Mouse (Mus musculus): ENCODE results near the gene P2ry10. TPM values are rescaled to one million over a fixed set of nuclear protein-coding genes. Genes with fewer than 3 reads are reported as not detected.
"Not testable (repeated sequence)": the region's sequence is repeated elsewhere in the genome, so short reads cannot be mapped to it uniquely, and the experiment has no call there.

The P2ry10 gene
- not detected in 2 replicates for polyA plus RNA-seq (2014; fragmentation: Nextera tagmentation; extraction: Ambion mirVana)

GRCm38 (mm10) chrX:107088177-107088576, at the start of gene P2ry10:
Gene P2ry10, plus strand, starts transcription at chrX:107088492.
- no peak for ATAC-seq (ENCODE audit: insufficient number of reproducible peaks, insufficient read depth, low FRiP score, low read depth)
- no peaks in the 10 kb centered on the region for H3K36me3 ChIP-seq (ENCODE audit: control insufficient read depth, insufficient read depth, low read length)
- no peak within 1 kb of the TSS for H3K4me2 ChIP-seq (ENCODE audit: low read length)
- H3K27me3 ChIP-seq (ENCODE audit: control insufficient read depth, insufficient read depth, low read length): no peaks in the 10 kb centered on the region
- H3K9me3 ChIP-seq (ENCODE audit: control insufficient read depth, low read length): no peaks in the 10 kb centered on the region
- no peaks in the 10 kb centered on the region for H3K4me1 ChIP-seq (ENCODE audit: control insufficient read depth in 2 of 2, insufficient read depth in 2 of 2, low read length in 2 of 2)
- WGBS: 45% methylated on average over 4 of the region's 4 CpGs
- no peak within 1 kb of the TSS for H3K27ac ChIP-seq (replicated peaks in 1 of 2; ENCODE audit: control insufficient read depth in 1 of 2, insufficient read depth in 1 of 2, low read depth in 2 of 2, low read length in 2 of 2)
- no peak within 1 kb of the TSS for H3K9ac ChIP-seq (ENCODE audit: low read length)
- no peak within 1 kb of the TSS for H3K4me3 ChIP-seq (ENCODE audit: control insufficient read depth in 1 of 2, insufficient read depth in 1 of 2, low read depth in 1 of 2, low read length in 2 of 2)

GRCm38 (mm10) chrX:107039146-107039545, 49.1 kb upstream of the P2ry10 start:
- no peak overlapping the region for H3K27ac ChIP-seq (replicated peaks in 1 of 2; ENCODE audit: control insufficient read depth in 1 of 2, insufficient read depth in 1 of 2, low read depth in 2 of 2, low read length in 2 of 2)
- no peaks in the 10 kb centered on the region for H3K9me3 ChIP-seq (ENCODE audit: control insufficient read depth, low read length)
- no peak overlapping the region for H3K9ac ChIP-seq (ENCODE audit: low read length)
- H3K4me3 ChIP-seq (ENCODE audit: control insufficient read depth in 1 of 2, insufficient read depth in 1 of 2, low read depth in 1 of 2, low read length in 2 of 2): no peak overlapping the region
- H3K27me3 ChIP-seq (ENCODE audit: control insufficient read depth, insufficient read depth, low read length): no peaks in the 10 kb centered on the region
- no peak overlapping the region for H3K4me2 ChIP-seq (ENCODE audit: low read length)
- no peaks in the 10 kb centered on the region for H3K36me3 ChIP-seq (ENCODE audit: control insufficient read depth, insufficient read depth, low read length)
- no peaks in the 10 kb centered on the region for H3K4me1 ChIP-seq (ENCODE audit: control insufficient read depth in 2 of 2, insufficient read depth in 2 of 2, low read length in 2 of 2)
- no peak for ATAC-seq (ENCODE audit: insufficient number of reproducible peaks, insufficient read depth, low FRiP score, low read depth)

- no peak overlapping the region for H3K9ac ChIP-seq (ENCODE audit: low read length)
- 37% methylated on average over 2 of the region's 2 CpGs for WGBS
These were observed 48.7 kb upstream of the P2ry10 start for GRCm38 (mm10) chrX:107039635-107040034.

DNA sequence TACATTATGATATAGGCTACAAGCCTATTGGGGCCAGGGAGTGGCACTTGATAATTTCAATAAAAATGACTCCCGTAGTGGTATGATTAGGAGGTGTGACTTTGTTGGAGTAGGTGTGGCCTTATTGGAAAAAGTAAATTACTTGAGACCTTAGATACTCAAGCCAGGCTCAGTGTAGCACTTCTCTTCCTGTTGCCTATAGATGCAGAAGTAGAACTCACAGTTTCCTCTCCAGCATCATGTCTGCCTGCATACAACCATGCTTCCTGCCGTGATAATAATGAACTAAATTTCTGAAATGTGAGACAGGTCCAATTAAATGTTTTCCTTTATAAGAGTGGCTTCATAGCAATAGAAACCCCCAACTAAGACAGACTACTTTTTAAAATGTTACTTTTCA, 45.9 kb upstream of the P2ry10 start:
- Histone ChIP-seq H3K4me1 (ENCODE audit: control insufficient read depth in 2 of 2, insufficient read depth in 2 of 2, low read length in 2 of 2) (no peaks in the 10 kb centered on the region), H3K4me2 (ENCODE audit: low read length) (no peak overlapping the region), H3K4me3 (ENCODE audit: control insufficient read depth in 1 of 2, insufficient read depth in 1 of 2, low read depth in 1 of 2, low read length in 2 of 2) (no peak overlapping the region), H3K9ac (ENCODE audit: low read length) (no peak overlapping the region), H3K9me3 (ENCODE audit: control insufficient read depth, low read length) (no peaks in the 10 kb centered on the region), H3K27ac (replicated peaks in 1 of 2; ENCODE audit: control insufficient read depth in 1 of 2, insufficient read depth in 1 of 2, low read depth in 2 of 2, low read length in 2 of 2) (no peak overlapping the region), H3K27me3 (ENCODE audit: control insufficient read depth, insufficient read depth, low read length) (no peaks in the 10 kb centered on the region), H3K36me3 (ENCODE audit: control insufficient read depth, insufficient read depth, low read length) (no peaks in the 10 kb centered on the region)
- ATAC-seq (ENCODE audit: insufficient number of reproducible peaks, insufficient read depth, low FRiP score, low read depth): no peak
- WGBS: 79% methylated on average over 2 of the region's 2 CpGs

More at GRCm38 (mm10) chrX:107039635-107040034, 48.7 kb upstream of the P2ry10 start:
- Histone ChIP-seq H3K27me3 (ENCODE audit: control insufficient read depth, insufficient read depth, low read length) (no peaks in the 10 kb centered on the region), H3K4me2 (ENCODE audit: low read length) (no peak overlapping the region), H3K9me3 (ENCODE audit: control insufficient read depth, low read length) (no peaks in the 10 kb centered on the region), H3K4me1 (ENCODE audit: control insufficient read depth in 2 of 2, insufficient read depth in 2 of 2, low read length in 2 of 2) (no peaks in the 10 kb centered on the region), H3K4me3 (ENCODE audit: control insufficient read depth in 1 of 2, insufficient read depth in 1 of 2, low read depth in 1 of 2, low read length in 2 of 2) (no peak overlapping the region), H3K36me3 (ENCODE audit: control insufficient read depth, insufficient read depth, low read length) (no peaks in the 10 kb centered on the region), H3K27ac (replicated peaks in 1 of 2; ENCODE audit: control insufficient read depth in 1 of 2, insufficient read depth in 1 of 2, low read depth in 2 of 2, low read length in 2 of 2) (no peak overlapping the region)
- no peak for ATAC-seq (ENCODE audit: insufficient number of reproducible peaks, insufficient read depth, low FRiP score, low read depth)

DNA sequence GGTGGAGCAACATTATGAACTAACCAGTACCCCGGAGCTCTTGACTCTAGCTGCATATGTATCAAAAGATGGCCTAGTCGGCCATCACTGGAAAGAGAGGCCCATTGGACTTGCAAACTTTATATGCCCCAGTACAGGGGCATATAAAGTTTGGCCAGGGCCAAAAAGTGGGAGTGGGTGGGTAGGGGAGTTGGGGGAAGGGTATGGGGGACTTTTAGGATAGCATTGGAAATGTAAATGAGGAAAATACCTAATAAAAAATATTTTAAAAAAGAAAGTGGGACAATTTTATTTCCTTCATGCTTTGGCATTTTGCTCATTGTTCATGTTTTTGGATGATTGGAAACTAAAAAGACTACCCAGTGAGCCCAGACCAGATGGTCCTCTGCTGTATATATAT, 4.9 kb upstream of the P2ry10 start:
- not testable (repeated sequence) for H3K4me1 ChIP-seq (ENCODE audit: control insufficient read depth in 2 of 2, insufficient read depth in 2 of 2, low read length in 2 of 2); H3K9me3 ChIP-seq (ENCODE audit: control insufficient read depth, low read length); H3K27ac ChIP-seq (replicated peaks in 1 of 2; ENCODE audit: control insufficient read depth in 1 of 2, insufficient read depth in 1 of 2, low read depth in 2 of 2, low read length in 2 of 2); H3K4me2 ChIP-seq (ENCODE audit: low read length); H3K36me3 ChIP-seq (ENCODE audit: control insufficient read depth, insufficient read depth, low read length); H3K9ac ChIP-seq (ENCODE audit: low read length); H3K27me3 ChIP-seq (ENCODE audit: control insufficient read depth, insufficient read depth, low read length); H3K4me3 ChIP-seq (ENCODE audit: control insufficient read depth in 1 of 2, insufficient read depth in 1 of 2, low read depth in 1 of 2, low read length in 2 of 2); ATAC-seq (ENCODE audit: insufficient number of reproducible peaks, insufficient read depth, low FRiP score, low read depth)
- WGBS: 81% methylated on average over 2 of the region's 2 CpGs

- no peak for ATAC-seq (ENCODE audit: insufficient number of reproducible peaks, insufficient read depth, low FRiP score, low read depth)
- Histone ChIP-seq H3K36me3 (ENCODE audit: control insufficient read depth, insufficient read depth, low read length) (no peaks in the 10 kb centered on the region), H3K4me3 (ENCODE audit: control insufficient read depth in 1 of 2, insufficient read depth in 1 of 2, low read depth in 1 of 2, low read length in 2 of 2) (no peak overlapping the region), H3K4me1 (ENCODE audit: control insufficient read depth in 2 of 2, insufficient read depth in 2 of 2, low read length in 2 of 2) (no peaks in the 10 kb centered on the region), H3K27me3 (ENCODE audit: control insufficient read depth, insufficient read depth, low read length) (no peaks in the 10 kb centered on the region), H3K9me3 (ENCODE audit: control insufficient read depth, low read length) (no peaks in the 10 kb centered on the region), H3K27ac (replicated peaks in 1 of 2; ENCODE audit: control insufficient read depth in 1 of 2, insufficient read depth in 1 of 2, low read depth in 2 of 2, low read length in 2 of 2) (no peak overlapping the region), H3K4me2 (ENCODE audit: low read length) (no peak overlapping the region), H3K9ac (ENCODE audit: low read length) (no peak overlapping the region)
These were observed 4.0 kb upstream of the P2ry10 start for GRCm38 (mm10) chrX:107084320-107084719.

DNA sequence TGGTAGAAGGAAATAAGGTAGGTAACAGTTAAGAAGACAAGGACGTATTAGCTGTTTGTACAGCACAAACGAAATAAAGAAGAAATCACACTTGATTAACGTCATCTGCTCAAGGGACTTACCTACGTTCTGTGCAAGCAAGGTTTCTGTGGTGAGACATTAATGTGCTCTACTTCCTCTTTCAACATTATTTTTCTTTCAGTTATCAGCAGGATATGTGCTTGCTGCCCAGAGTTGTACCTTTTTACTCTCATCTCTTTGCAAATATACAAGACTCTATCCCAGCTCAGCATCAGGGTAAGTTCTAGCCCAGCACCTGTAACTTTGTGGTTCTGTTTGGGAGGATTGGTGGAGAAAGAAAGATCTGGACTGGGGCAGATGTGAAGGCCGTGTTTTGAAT, 839 bp downstream of the P2ry10 start:
- Histone ChIP-seq H3K4me3 (ENCODE audit: control insufficient read depth in 1 of 2, insufficient read depth in 1 of 2, low read depth in 1 of 2, low read length in 2 of 2) (no peak overlapping the region), H3K27me3 (ENCODE audit: control insufficient read depth, insufficient read depth, low read length) (no peaks in the 10 kb centered on the region), H3K9me3 (ENCODE audit: control insufficient read depth, low read length) (no peaks in the 10 kb centered on the region), H3K27ac (replicated peaks in 1 of 2; ENCODE audit: control insufficient read depth in 1 of 2, insufficient read depth in 1 of 2, low read depth in 2 of 2, low read length in 2 of 2) (no peak overlapping the region), H3K4me2 (ENCODE audit: low read length) (no peak overlapping the region), H3K4me1 (ENCODE audit: control insufficient read depth in 2 of 2, insufficient read depth in 2 of 2, low read length in 2 of 2) (no peaks in the 10 kb centered on the region), H3K9ac (ENCODE audit: low read length) (no peak overlapping the region), H3K36me3 (ENCODE audit: control insufficient read depth, insufficient read depth, low read length) (no peaks in the 10 kb centered on the region)
- 61% methylated on average over 5 of the region's 5 CpGs for WGBS
- ATAC-seq (ENCODE audit: insufficient number of reproducible peaks, insufficient read depth, low FRiP score, low read depth): no peak

DNA sequence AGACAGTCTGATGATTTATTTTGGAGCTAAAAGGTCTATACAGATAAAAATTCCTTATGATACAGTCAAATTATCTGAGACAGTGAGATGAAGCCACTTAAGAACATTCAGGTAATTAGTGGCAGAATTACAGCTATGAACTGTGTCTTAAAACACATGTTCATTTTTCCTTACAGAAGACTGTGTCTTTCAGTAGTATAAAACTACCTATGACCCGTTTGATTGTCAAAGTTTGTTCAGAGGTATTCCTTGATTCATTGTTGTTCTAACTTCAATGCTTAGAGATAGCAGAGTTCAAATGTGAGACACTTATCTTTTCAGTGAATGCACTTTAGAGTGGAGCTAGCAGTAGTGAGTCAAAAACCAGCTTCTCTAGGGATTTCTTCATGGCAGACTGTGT, 1.6 kb downstream of the P2ry10 start:
- no peak for ATAC-seq (ENCODE audit: insufficient number of reproducible peaks, insufficient read depth, low FRiP score, low read depth)

More for the DNA sequence above, 1.6 kb downstream of the P2ry10 start:
- no peaks in the 10 kb centered on the region for H3K36me3 ChIP-seq (ENCODE audit: control insufficient read depth, insufficient read depth, low read length)
- H3K4me3 ChIP-seq (ENCODE audit: control insufficient read depth in 1 of 2, insufficient read depth in 1 of 2, low read depth in 1 of 2, low read length in 2 of 2): no peak overlapping the region
- no peak overlapping the region for H3K9ac ChIP-seq (ENCODE audit: low read length)
- WGBS: 45% methylated on average over 1 of the region's 1 CpGs
- no peaks in the 10 kb centered on the region for H3K27me3 ChIP-seq (ENCODE audit: control insufficient read depth, insufficient read depth, low read length)
- H3K27ac ChIP-seq (replicated peaks in 1 of 2; ENCODE audit: control insufficient read depth in 1 of 2, insufficient read depth in 1 of 2, low read depth in 2 of 2, low read length in 2 of 2): no peak overlapping the region
- H3K9me3 ChIP-seq (ENCODE audit: control insufficient read depth, low read length): no peaks in the 10 kb centered on the region
- no peaks in the 10 kb centered on the region for H3K4me1 ChIP-seq (ENCODE audit: control insufficient read depth in 2 of 2, insufficient read depth in 2 of 2, low read length in 2 of 2)
- H3K4me2 ChIP-seq (ENCODE audit: low read length): no peak overlapping the region

Data from heart, embryonic 14.5 days (tissue).